Mouse (Mus musculus) spleen, embryonic (tissue): Measurements from ENCODE around the gene Gm38119.
"Not testable (repeated sequence)": the region's sequence is repeated elsewhere in the genome, so short reads cannot be mapped to it uniquely, and the experiment has no call there.

Experiments
- CTCF ChIA-PET: fragments of 350-600 bp; sonication (Branson Sonifier 250); formaldehyde crosslinking; loops from one replicate; lab custom pipeline; 2022; lab: Charles Lee

Gm38119 gene

GRCm38 (mm10) chr3:92738996-92739395 lies at the start of gene Gm38119:
Gene Gm38119, minus strand, starts transcription at chr3:92739096.
- CTCF ChIA-PET: no interaction called here

GRCm38 (mm10) chr3:92778799-92779198 lies 39.9 kb upstream of the Gm38119 start, which contains the start of gene Lce1i:
Gene Lce1i, minus strand, starts transcription at chr3:92778899.
- CTCF ChIA-PET: no interaction called here

GRCm38 (mm10) chr3:92771573-92771972 lies 32.7 kb upstream of the Gm38119 start:
- CTCF ChIA-PET: no interaction called here

GRCm38 (mm10) chr3:92764965-92765364 lies 26.1 kb upstream of the Gm38119 start, which contains the start of gene Lce1h:
Gene Lce1h, minus strand, starts transcription at chr3:92765065.
- CTCF ChIA-PET: no interaction called here

- CTCF ChIA-PET: no interaction called here
Observed at GRCm38 (mm10) chr3:92753197-92753596, 14.3 kb upstream of the Gm38119 start.

- CTCF ChIA-PET: no interaction called here
Observed at GRCm38 (mm10) chr3:92752238-92752637, 13.3 kb upstream of the Gm38119 start, which contains the start of gene Lce1g. Gene Lce1g, minus strand, starts transcription at chr3:92752338.

GRCm38 (mm10) chr3:92722631-92723030 lies 16.3 kb downstream of the Gm38119 start:
- CTCF ChIA-PET: no interaction called here

GRCm38 (mm10) chr3:92720250-92720649 lies 18.6 kb downstream of the Gm38119 start, which contains the start of gene Lce1f:
Gene Lce1f, minus strand, starts transcription at chr3:92720350.
- CTCF ChIA-PET: no interaction called here

- CTCF ChIA-PET: no interaction called here
Observed at GRCm38 (mm10) chr3:92715122-92715521, 23.8 kb downstream of the Gm38119 start.

GRCm38 (mm10) chr3:92708974-92709373 lies 29.9 kb downstream of the Gm38119 start, which contains the start of gene Lce1e:
Gene Lce1e, minus strand, starts transcription at chr3:92709074.
- CTCF ChIA-PET: no interaction called here

- CTCF ChIA-PET: no interaction called here
Observed at GRCm38 (mm10) chr3:92694613-92695012, 44.3 kb downstream of the Gm38119 start.

GRCm38 (mm10) chr3:92691688-92692087 lies 47.2 kb downstream of the Gm38119 start:
- CTCF ChIA-PET: no interaction called here

- CTCF ChIA-PET: not testable (repeated sequence)
Observed at GRCm38 (mm10) chr3:92689154-92689553, 49.7 kb downstream of the Gm38119 start.
